Mouse (Mus musculus): ENCODE results near the gene Dmrtb1. TPM values are rescaled to one million over a fixed set of nuclear protein-coding genes. Genes with fewer than 3 reads are reported as not detected.

Dmrtb1 gene
- total RNA-seq, 2 experiments from 2014 or later: 0.46 TPM; not detected in 1

Small RNA genes within 50 kb of the gene (microRNA-seq; reads per million reads assigned to microRNA genes)
- gene Gm25123: 0 reads per million in 2 experiments

Other genes starting within 250 kb of the Dmrtb1 start
- under 1 TPM; 0.93 to 0.94 TPM for gene Glis1, start 249.6 kb downstream of the Dmrtb1 start, total RNA-seq (2021)
- gene Lrp8, start 118.0 kb upstream of the Dmrtb1 start, total RNA-seq (2021): 10 to 100 TPM; 84.3 to 94.0 TPM
- gene Magoh, start 195.5 kb upstream of the Dmrtb1 start, total RNA-seq (2021): 10 to 100 TPM; 39.4 to 42.4 TPM
- gene 0610037L13Rik, start 205.6 kb upstream of the Dmrtb1 start, total RNA-seq (2021): 10 to 100 TPM; 61.8 to 63.7 TPM
- gene Cpt2, start 239.4 kb upstream of the Dmrtb1 start, total RNA-seq (2021): 1 to 10 TPM; 4.8 to 5.3 TPM

Measured in left cerebral cortex, adult 18-20 months (tissue).